Mouse (Mus musculus): ENCODE data around the gene Palld.

The Palld gene

GRCm38 (mm10) chr8:61589972-61590391, 312.5 kb downstream of the Palld start:
- DNase-seq (ENCODE audit: low read depth, low spot score): no peak

GRCm38 (mm10) chr8:61588336-61588735, 314.2 kb downstream of the Palld start:
- no peak for DNase-seq (ENCODE audit: low read depth, low spot score)

GRCm38 (mm10) chr8:61587731-61588130, 314.8 kb downstream of the Palld start:
- DNase-seq (ENCODE audit: low read depth, low spot score): no peak

GRCm38 (mm10) chr8:61586529-61586928, 316.0 kb downstream of the Palld start:
- no peak for DNase-seq (ENCODE audit: low read depth, low spot score)

GRCm38 (mm10) chr8:61585746-61586145, 316.7 kb downstream of the Palld start:
- DNase-seq (ENCODE audit: low read depth, low spot score): no peak

GRCm38 (mm10) chr8:61584714-61585383, 317.6 kb downstream of the Palld start:
- DNase-seq (ENCODE audit: low read depth, low spot score): no peak

- DNase-seq (ENCODE audit: low read depth, low spot score): no peak
Observed at GRCm38 (mm10) chr8:61582547-61582946, 319.9 kb downstream of the Palld start.

GRCm38 (mm10) chr8:61581259-61581658, 321.2 kb downstream of the Palld start:
- DNase-seq (ENCODE audit: low read depth, low spot score): no peak

- no peak for DNase-seq (ENCODE audit: low read depth, low spot score)
Observed at GRCm38 (mm10) chr8:61579831-61580230, 322.7 kb downstream of the Palld start.

GRCm38 (mm10) chr8:61578754-61579153, 323.7 kb downstream of the Palld start:
- DNase-seq (ENCODE audit: low read depth, low spot score): no peak

- no peak for DNase-seq (ENCODE audit: low read depth, low spot score)
Observed at GRCm38 (mm10) chr8:61575096-61575653, 327.3 kb downstream of the Palld start.

GRCm38 (mm10) chr8:61574526-61574925, 328.0 kb downstream of the Palld start:
- no peak for DNase-seq (ENCODE audit: low read depth, low spot score)

GRCm38 (mm10) chr8:61573179-61573937, 329.1 kb downstream of the Palld start:
- no peak for DNase-seq (ENCODE audit: low read depth, low spot score)

GRCm38 (mm10) chr8:61572697-61573096, 329.8 kb downstream of the Palld start:
- no peak for DNase-seq (ENCODE audit: low read depth, low spot score)

- DNase-seq (ENCODE audit: low read depth, low spot score): no peak
Observed at GRCm38 (mm10) chr8:61570637-61571036, 331.9 kb downstream of the Palld start.

GRCm38 (mm10) chr8:61569721-61570120, 332.8 kb downstream of the Palld start:
- no peak for DNase-seq (ENCODE audit: low read depth, low spot score)

- no peak for DNase-seq (ENCODE audit: low read depth, low spot score)
Observed at GRCm38 (mm10) chr8:61569211-61569610, 333.3 kb downstream of the Palld start.

GRCm38 (mm10) chr8:61563378-61563777, 339.1 kb downstream of the Palld start:
- no peak for DNase-seq (ENCODE audit: low read depth, low spot score)

- DNase-seq (ENCODE audit: low read depth, low spot score): peak; percentile 21
Observed at GRCm38 (mm10) chr8:61562626-61563025, 339.9 kb downstream of the Palld start.

GRCm38 (mm10) chr8:61561220-61561619, 341.3 kb downstream of the Palld start:
- DNase-seq (ENCODE audit: low read depth, low spot score): no peak

GRCm38 (mm10) chr8:61559979-61560378, 342.5 kb downstream of the Palld start:
- no peak for DNase-seq (ENCODE audit: low read depth, low spot score)

GRCm38 (mm10) chr8:61559450-61559849, 343.0 kb downstream of the Palld start:
- no peak for DNase-seq (ENCODE audit: low read depth, low spot score)
